Mouse (Mus musculus): Measurements from ENCODE around the gene Dnajc15. TPM values are rescaled to one million over a fixed set of nuclear protein-coding genes. Genes with fewer than 3 reads are reported as not detected.

Dnajc15 gene
- polyA plus RNA-seq, 1 experiment from 2014 or later: 84.6 TPM

DNA sequence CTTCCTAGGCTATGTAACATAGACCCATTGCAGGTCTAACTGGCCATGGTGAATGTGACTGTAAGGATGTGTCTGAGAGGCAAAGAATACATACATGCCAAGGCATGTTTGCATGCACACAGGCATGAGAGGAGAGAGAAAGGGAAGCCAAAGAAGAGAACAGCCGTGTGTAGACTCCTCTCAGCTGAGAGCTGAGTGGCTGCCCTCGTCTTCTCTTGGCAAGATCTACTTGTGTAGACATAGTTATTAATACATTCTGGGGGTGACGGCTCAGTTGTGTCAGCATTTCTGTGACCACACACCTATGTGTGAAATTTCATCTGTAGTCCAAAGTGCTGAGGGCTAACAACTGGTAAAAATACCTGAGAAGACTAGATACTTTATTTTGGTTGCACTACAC lies 55.1 kb downstream of the Dnajc15 start:
- Histone ChIP-seq H3K4me3 (replicated peaks; ENCODE audit: low read length) (no peak overlapping the region), H3K36me3 (ENCODE audit: control insufficient read depth, insufficient read depth, low read length) (no peaks in the 10 kb centered on the region), H3K4me2 (ENCODE audit: low read depth, low read length) (no peak overlapping the region), H3K27me3 (ENCODE audit: control insufficient read depth, insufficient read depth, low read length) (no peaks in the 10 kb centered on the region), H3K27ac (ENCODE audit: low read length) (no peak overlapping the region), H3K9ac (ENCODE audit: low read length) (no peak overlapping the region), H3K4me1 (ENCODE audit: control insufficient read depth, insufficient read depth, low read length) (peaks cover 4% of the 10 kb centered on the region; the same call in 1 of the 2 replicates), H3K9me3 (replicated peaks; ENCODE audit: control insufficient read depth, low read length) (no peaks in the 10 kb centered on the region)
- 78% methylated on average over 3 of the region's 3 CpGs for WGBS
- ATAC-seq (ENCODE audit: insufficient read depth, low FRiP score): no peak

- Histone ChIP-seq H3K9ac (ENCODE audit: low read length) (no peak overlapping the region), H3K27me3 (ENCODE audit: control insufficient read depth, insufficient read depth, low read length) (no peaks in the 10 kb centered on the region), H3K4me3 (replicated peaks; ENCODE audit: low read length) (no peak overlapping the region), H3K36me3 (ENCODE audit: control insufficient read depth, insufficient read depth, low read length) (no peaks in the 10 kb centered on the region), H3K4me2 (ENCODE audit: low read depth, low read length) (no peak overlapping the region), H3K9me3 (replicated peaks; ENCODE audit: control insufficient read depth, low read length) (no peaks in the 10 kb centered on the region), H3K4me1 (ENCODE audit: control insufficient read depth, insufficient read depth, low read length) (peaks cover 4% of the 10 kb centered on the region; the same call in 1 of the 2 replicates), H3K27ac (ENCODE audit: low read length) (no peak overlapping the region)
- 88% methylated on average over 6 of the region's 6 CpGs for WGBS
- ATAC-seq (ENCODE audit: insufficient read depth, low FRiP score): no peak
These were observed 57.4 kb downstream of the Dnajc15 start for GRCm38 (mm10) chr14:77817561-77817960.

GRCm38 (mm10) chr14:77814935-77815334 lies 60.0 kb downstream of the Dnajc15 start:
- no peak overlapping the region for H3K9ac ChIP-seq (ENCODE audit: low read length)
- no peak overlapping the region for H3K4me3 ChIP-seq (replicated peaks; ENCODE audit: low read length)
- 30% methylated on average over 4 of the region's 4 CpGs for WGBS
- peaks cover 4% of the 10 kb centered on the region; the same call in 1 of the 2 replicates for H3K4me1 ChIP-seq (ENCODE audit: control insufficient read depth, insufficient read depth, low read length)
- no peak overlapping the region for H3K4me2 ChIP-seq (ENCODE audit: low read depth, low read length)
- no peaks in the 10 kb centered on the region for H3K9me3 ChIP-seq (replicated peaks; ENCODE audit: control insufficient read depth, low read length)
- H3K27ac ChIP-seq (ENCODE audit: low read length): no peak overlapping the region
- no peaks in the 10 kb centered on the region for H3K27me3 ChIP-seq (ENCODE audit: control insufficient read depth, insufficient read depth, low read length)
- peak; percentile 82; the same call in 1 of the 2 replicates for ATAC-seq (ENCODE audit: insufficient read depth, low FRiP score)
- H3K36me3 ChIP-seq (ENCODE audit: control insufficient read depth, insufficient read depth, low read length): no peaks in the 10 kb centered on the region

GRCm38 (mm10) chr14:77812890-77813289 lies 62.0 kb downstream of the Dnajc15 start:
- H3K4me2 ChIP-seq (ENCODE audit: low read depth, low read length): no peak overlapping the region
- no peaks in the 10 kb centered on the region for H3K9me3 ChIP-seq (replicated peaks; ENCODE audit: control insufficient read depth, low read length)
- H3K4me3 ChIP-seq (replicated peaks; ENCODE audit: low read length): no peak overlapping the region
- H3K4me1 ChIP-seq (ENCODE audit: control insufficient read depth, insufficient read depth, low read length): peaks cover 4% of the 10 kb centered on the region; the same call in 1 of the 2 replicates
- WGBS: 81% methylated on average over 1 of the region's 1 CpGs
- no peak overlapping the region for H3K9ac ChIP-seq (ENCODE audit: low read length)
- H3K27me3 ChIP-seq (ENCODE audit: control insufficient read depth, insufficient read depth, low read length): no peaks in the 10 kb centered on the region
- no peak for ATAC-seq (ENCODE audit: insufficient read depth, low FRiP score)
- no peaks in the 10 kb centered on the region for H3K36me3 ChIP-seq (ENCODE audit: control insufficient read depth, insufficient read depth, low read length)
- no peak overlapping the region for H3K27ac ChIP-seq (ENCODE audit: low read length)

DNA sequence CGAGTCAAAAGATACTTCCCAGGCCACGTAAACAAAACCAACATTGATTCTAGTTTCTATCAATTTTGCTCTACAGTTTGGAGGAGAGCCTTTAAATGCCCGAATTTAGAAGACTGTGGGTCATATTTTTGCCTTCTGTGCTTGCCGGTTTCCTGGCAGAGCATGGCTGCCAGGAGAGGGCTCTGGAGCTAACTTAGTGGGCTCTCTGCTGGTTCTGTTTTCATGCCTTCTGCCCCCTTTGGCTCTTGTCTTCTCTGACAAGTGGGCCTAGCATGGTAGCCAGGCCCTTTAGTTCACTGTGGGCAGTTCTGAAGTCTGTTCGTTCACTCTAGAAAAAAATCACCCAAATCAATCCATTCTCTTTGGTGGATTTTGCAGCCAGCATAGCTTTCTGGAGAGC lies 63.5 kb downstream of the Dnajc15 start:
- Histone ChIP-seq H3K4me2 (ENCODE audit: low read depth, low read length) (no peak overlapping the region), H3K27ac (ENCODE audit: low read length) (no peak overlapping the region), H3K36me3 (ENCODE audit: control insufficient read depth, insufficient read depth, low read length) (no peaks in the 10 kb centered on the region), H3K4me1 (ENCODE audit: control insufficient read depth, insufficient read depth, low read length) (peaks cover 4% of the 10 kb centered on the region; the same call in 1 of the 2 replicates), H3K4me3 (replicated peaks; ENCODE audit: low read length) (no peak overlapping the region), H3K9me3 (replicated peaks; ENCODE audit: control insufficient read depth, low read length) (no peaks in the 10 kb centered on the region), H3K9ac (ENCODE audit: low read length) (no peak overlapping the region), H3K27me3 (ENCODE audit: control insufficient read depth, insufficient read depth, low read length) (no peaks in the 10 kb centered on the region)
- no peak for ATAC-seq (ENCODE audit: insufficient read depth, low FRiP score)
- WGBS: 90% methylated on average over 5 of the region's 5 CpGs

DNA sequence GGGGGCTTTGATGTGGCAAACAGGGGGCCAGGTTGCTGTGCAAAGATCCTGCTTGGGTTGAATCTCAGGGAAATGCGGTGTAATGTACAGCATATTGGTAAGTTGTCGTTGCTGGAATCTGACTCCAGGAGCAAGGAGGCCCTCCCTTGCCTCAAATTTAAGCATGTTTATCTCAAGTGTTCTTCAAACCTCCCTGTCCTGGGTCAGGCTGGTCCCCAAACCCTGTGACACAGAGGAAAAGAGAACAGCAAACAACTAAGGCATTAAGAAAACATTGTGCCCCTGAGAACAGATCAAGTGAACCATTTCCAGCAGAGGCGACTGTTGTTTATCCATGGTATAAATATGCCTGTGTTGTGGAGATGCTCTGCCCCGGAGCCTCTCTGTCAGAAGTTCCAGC lies 67.1 kb downstream of the Dnajc15 start:
- whole genome bisulfite sequencing: 67% methylated on average over 4 of the region's 4 CpGs
- no peaks in the 10 kb centered on the region for H3K4me1 ChIP-seq (ENCODE audit: control insufficient read depth, insufficient read depth, low read length)
- no peaks in the 10 kb centered on the region for H3K27me3 ChIP-seq (ENCODE audit: control insufficient read depth, insufficient read depth, low read length)
- no peaks in the 10 kb centered on the region for H3K9me3 ChIP-seq (replicated peaks; ENCODE audit: control insufficient read depth, low read length)
- no peak overlapping the region for H3K4me3 ChIP-seq (replicated peaks; ENCODE audit: low read length)
- no peak overlapping the region for H3K27ac ChIP-seq (ENCODE audit: low read length)
- ATAC-seq (ENCODE audit: insufficient read depth, low FRiP score): no peak
- no peak overlapping the region for H3K9ac ChIP-seq (ENCODE audit: low read length)
- no peaks in the 10 kb centered on the region for H3K36me3 ChIP-seq (ENCODE audit: control insufficient read depth, insufficient read depth, low read length)
- H3K4me2 ChIP-seq (ENCODE audit: low read depth, low read length): no peak overlapping the region

DNA sequence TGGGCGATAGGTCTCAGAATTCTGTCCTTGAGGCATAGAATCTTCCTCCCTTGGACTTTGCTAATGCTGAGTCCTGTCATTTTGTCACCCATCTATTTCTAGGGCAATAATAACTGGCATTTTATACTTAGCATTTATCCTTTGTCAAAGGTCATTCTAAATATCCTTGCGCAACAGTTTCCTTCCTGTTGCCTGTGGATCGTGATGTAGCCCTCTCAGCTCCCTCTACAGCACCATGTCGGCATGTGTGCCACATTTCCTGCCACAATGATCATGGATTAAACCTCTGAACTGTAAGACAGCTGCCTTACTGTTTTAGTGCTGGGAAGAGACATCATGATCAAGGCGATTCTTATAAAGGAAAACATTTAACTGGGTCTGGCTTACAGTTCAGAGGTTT lies 68.6 kb downstream of the Dnajc15 start:
- Histone ChIP-seq H3K4me2 (ENCODE audit: low read depth, low read length) (no peak overlapping the region), H3K9ac (ENCODE audit: low read length) (no peak overlapping the region), H3K27me3 (ENCODE audit: control insufficient read depth, insufficient read depth, low read length) (no peaks in the 10 kb centered on the region), H3K27ac (ENCODE audit: low read length) (no peak overlapping the region), H3K4me1 (ENCODE audit: control insufficient read depth, insufficient read depth, low read length) (no peaks in the 10 kb centered on the region), H3K36me3 (ENCODE audit: control insufficient read depth, insufficient read depth, low read length) (no peaks in the 10 kb centered on the region), H3K9me3 (replicated peaks; ENCODE audit: control insufficient read depth, low read length) (no peaks in the 10 kb centered on the region), H3K4me3 (replicated peaks; ENCODE audit: low read length) (no peak overlapping the region)
- no peak for ATAC-seq (ENCODE audit: insufficient read depth, low FRiP score)
- 86% methylated on average over 5 of the region's 5 CpGs for WGBS

GRCm38 (mm10) chr14:77802268-77802630 lies 72.7 kb downstream of the Dnajc15 start:
- Histone ChIP-seq H3K27me3 (ENCODE audit: control insufficient read depth, insufficient read depth, low read length) (no peaks in the 10 kb centered on the region), H3K36me3 (ENCODE audit: control insufficient read depth, insufficient read depth, low read length) (no peaks in the 10 kb centered on the region), H3K9me3 (replicated peaks; ENCODE audit: control insufficient read depth, low read length) (no peaks in the 10 kb centered on the region), H3K27ac (ENCODE audit: low read length) (no peak overlapping the region), H3K9ac (ENCODE audit: low read length) (no peak overlapping the region), H3K4me3 (replicated peaks; ENCODE audit: low read length) (no peak overlapping the region), H3K4me1 (ENCODE audit: control insufficient read depth, insufficient read depth, low read length) (no peaks in the 10 kb centered on the region), H3K4me2 (ENCODE audit: low read depth, low read length) (no peak overlapping the region)
- no peak for ATAC-seq (ENCODE audit: insufficient read depth, low FRiP score)
- WGBS: 37% methylated on average over 5 of the region's 5 CpGs

DNA sequence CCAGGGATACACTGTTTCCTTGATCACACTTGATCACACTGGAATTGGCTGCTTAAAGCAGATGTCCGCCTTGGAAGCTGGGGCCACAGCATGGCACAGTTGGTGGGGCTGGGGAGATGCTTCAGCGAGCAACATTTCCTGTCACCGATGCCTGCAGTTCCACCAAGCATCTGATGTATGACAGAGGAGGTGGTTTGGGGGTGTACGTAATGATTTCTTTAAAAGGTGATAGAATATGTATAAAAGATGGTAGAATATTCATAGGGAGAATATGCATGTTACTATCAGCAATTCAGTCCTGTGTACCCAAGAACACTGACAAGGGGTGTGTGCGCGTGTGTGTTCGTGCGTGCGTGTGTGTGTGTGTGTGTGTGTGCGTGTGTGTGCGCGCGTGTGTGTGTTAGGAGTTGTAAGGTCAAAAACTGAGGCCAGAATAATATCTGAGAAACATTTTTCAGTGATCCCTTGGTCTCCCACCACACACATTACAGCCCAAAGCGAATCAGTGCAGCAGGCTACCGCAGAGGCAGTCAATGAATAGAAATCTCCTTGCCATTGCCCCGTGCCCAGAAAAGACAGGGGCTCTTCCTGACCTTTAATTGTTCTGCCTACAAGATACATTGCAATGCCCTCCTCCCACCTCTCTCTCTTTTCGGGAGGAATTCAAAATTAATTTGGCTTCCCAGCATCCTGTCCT lies 73.2 kb downstream of the Dnajc15 start:
- 76% methylated on average over 17 of the region's 17 CpGs for WGBS
- no peak for ATAC-seq (ENCODE audit: insufficient read depth, low FRiP score)
- no peaks in the 10 kb centered on the region for H3K27me3 ChIP-seq (ENCODE audit: control insufficient read depth, insufficient read depth, low read length)
- no peak overlapping the region for H3K4me2 ChIP-seq (ENCODE audit: low read depth, low read length)
- no peaks in the 10 kb centered on the region for H3K36me3 ChIP-seq (ENCODE audit: control insufficient read depth, insufficient read depth, low read length)
- H3K4me3 ChIP-seq (replicated peaks; ENCODE audit: low read length): no peak overlapping the region
- no peaks in the 10 kb centered on the region for H3K9me3 ChIP-seq (replicated peaks; ENCODE audit: control insufficient read depth, low read length)
- H3K4me1 ChIP-seq (ENCODE audit: control insufficient read depth, insufficient read depth, low read length): no peaks in the 10 kb centered on the region
- H3K9ac ChIP-seq (ENCODE audit: low read length): no peak overlapping the region
- H3K27ac ChIP-seq (ENCODE audit: low read length): no peak overlapping the region
